Mouse (Mus musculus): Measurements from ENCODE around the gene Gcnt3. TPM values are rescaled to one million over a fixed set of nuclear protein-coding genes. Genes with fewer than 3 reads are reported as not detected.

Gene Gcnt3
- total RNA-seq, 1 experiment = 1.1 TPM

GRCm38 (mm10) chr9:70078034-70078433 is 40.1 kb upstream of the Gcnt3 start:
- no peak overlapping the region for H3K4me3 ChIP-seq (ENCODE audit: insufficient read depth in 1 of 2, low read depth in 1 of 2, low read length in 2 of 2, poor library complexity in 1 of 2, severe bottlenecking in 1 of 2)
- no peaks in the 10 kb centered on the region for H3K9me3 ChIP-seq (ENCODE audit: control insufficient read depth, insufficient read depth, low read depth, low read length)
- no peak overlapping the region for H3K9ac ChIP-seq (ENCODE audit: insufficient read depth, low read depth, low read length, poor library complexity, severe bottlenecking)
- peaks cover 8 to 24% of the 10 kb centered on the region in 2 experiments; a peak in 3 of 4 replicates for H3K4me1 ChIP-seq (ENCODE audit: control insufficient read depth in 2 of 2, insufficient read depth in 2 of 2, low read length in 2 of 2, poor library complexity in 1 of 2)
- H3K36me3 ChIP-seq (ENCODE audit: control insufficient read depth, insufficient read depth, low read length, poor library complexity, severe bottlenecking) = no peaks in the 10 kb centered on the region
- TF ChIP-seq ZC3H11A (IDR thresholded peaks at IDR 0.05; ENCODE audit: borderline replicate concordance, low read depth, low read length) (no peak), MAFK (IDR thresholded peaks at IDR 0.05; ENCODE audit: insufficient read depth, low read depth, low read length) (no peak)
- no peak for DNase-seq (ENCODE audit: low read depth, low spot score)
- no peak overlapping the region for H3K27ac ChIP-seq (ENCODE audit: insufficient read depth, low read depth, low read length, poor library complexity, severe bottlenecking)
- in situ Hi-C loops (cut with MboI; ENCODE audit: low sequenced_read_pairs in 2 of 2, unreplicated experiment in 2 of 2) = no loop called here

- peaks cover 8 to 21% of the 10 kb centered on the region in 2 experiments; a peak in 3 of 4 replicates for H3K4me1 ChIP-seq (ENCODE audit: control insufficient read depth in 2 of 2, insufficient read depth in 2 of 2, low read length in 2 of 2, poor library complexity in 1 of 2)
- H3K9me3 ChIP-seq (ENCODE audit: control insufficient read depth, insufficient read depth, low read depth, low read length) = no peaks in the 10 kb centered on the region
- no peak for TF ChIP-seq HCFC1 (IDR thresholded peaks at IDR 0.05; ENCODE audit: borderline replicate concordance, insufficient read depth, low read length)
- no peak for TF ChIP-seq ZC3H11A (IDR thresholded peaks at IDR 0.05; ENCODE audit: borderline replicate concordance, low read depth, low read length)
- TF ChIP-seq ZNF384 (IDR thresholded peaks at IDR 0.05; ENCODE audit: low read depth, low read length) = no peak
- TF ChIP-seq CHD2 (IDR thresholded peaks at IDR 0.05; ENCODE audit: low read depth, low read length) = no peak
- no peak for TF ChIP-seq MAFK (IDR thresholded peaks at IDR 0.05; ENCODE audit: insufficient read depth, low read depth, low read length)
- no peak for DNase-seq (ENCODE audit: low read depth, low spot score)
- H3K4me3 ChIP-seq (ENCODE audit: insufficient read depth in 1 of 2, low read depth in 1 of 2, low read length in 2 of 2, poor library complexity in 1 of 2, severe bottlenecking in 1 of 2) = no peak overlapping the region
- in situ Hi-C loops (cut with MboI; ENCODE audit: low sequenced_read_pairs in 2 of 2, unreplicated experiment in 2 of 2) = no loop called here
- no peak overlapping the region for H3K9ac ChIP-seq (ENCODE audit: insufficient read depth, low read depth, low read length, poor library complexity, severe bottlenecking)
- no peak overlapping the region for H3K27ac ChIP-seq (ENCODE audit: insufficient read depth, low read depth, low read length, poor library complexity, severe bottlenecking)
- no peaks in the 10 kb centered on the region for H3K36me3 ChIP-seq (ENCODE audit: control insufficient read depth, insufficient read depth, low read length, poor library complexity, severe bottlenecking)
Observed at GRCm38 (mm10) chr9:70077170-70077569, 39.3 kb upstream of the Gcnt3 start.

GRCm38 (mm10) chr9:70072387-70072786 is 34.5 kb upstream of the Gcnt3 start:
- Histone ChIP-seq H3K9me3 (ENCODE audit: control insufficient read depth, insufficient read depth, low read depth, low read length) (no peaks in the 10 kb centered on the region), H3K36me3 (ENCODE audit: control insufficient read depth, insufficient read depth, low read length, poor library complexity, severe bottlenecking) (no peaks in the 10 kb centered on the region), H3K9ac (ENCODE audit: insufficient read depth, low read depth, low read length, poor library complexity, severe bottlenecking) (no peak overlapping the region), H3K27ac (ENCODE audit: insufficient read depth, low read depth, low read length, poor library complexity, severe bottlenecking) (no peak overlapping the region), H3K4me3 (ENCODE audit: insufficient read depth in 1 of 2, low read depth in 1 of 2, low read length in 2 of 2, poor library complexity in 1 of 2, severe bottlenecking in 1 of 2) (no peak overlapping the region), H3K4me1 (ENCODE audit: control insufficient read depth in 2 of 2, insufficient read depth in 2 of 2, low read length in 2 of 2, poor library complexity in 1 of 2) (peaks cover 8 to 15% of the 10 kb centered on the region in 2 experiments; a peak in 3 of 4 replicates)
- in situ Hi-C loops (cut with MboI; ENCODE audit: low sequenced_read_pairs in 2 of 2, unreplicated experiment in 2 of 2) = no loop called here
- TF ChIP-seq HCFC1 (IDR thresholded peaks at IDR 0.05; ENCODE audit: borderline replicate concordance, insufficient read depth, low read length) = no peak
- TF ChIP-seq ZC3H11A (IDR thresholded peaks at IDR 0.05; ENCODE audit: borderline replicate concordance, low read depth, low read length) = no peak
- TF ChIP-seq ZNF384 (IDR thresholded peaks at IDR 0.05; ENCODE audit: low read depth, low read length) = no peak
- no peak for TF ChIP-seq MAFK (IDR thresholded peaks at IDR 0.05; ENCODE audit: insufficient read depth, low read depth, low read length)
- no peak for TF ChIP-seq CHD2 (IDR thresholded peaks at IDR 0.05; ENCODE audit: low read depth, low read length)
- no peak for DNase-seq (ENCODE audit: low read depth, low spot score)

- in situ Hi-C loops (cut with MboI; ENCODE audit: low sequenced_read_pairs in 2 of 2, unreplicated experiment in 2 of 2) = no loop called here
- H3K4me3 ChIP-seq (ENCODE audit: insufficient read depth in 1 of 2, low read depth in 1 of 2, low read length in 2 of 2, poor library complexity in 1 of 2, severe bottlenecking in 1 of 2) = no peak overlapping the region
- H3K4me1 ChIP-seq (ENCODE audit: control insufficient read depth in 2 of 2, insufficient read depth in 2 of 2, low read length in 2 of 2, poor library complexity in 1 of 2) = peaks cover 0 to 7% of the 10 kb centered on the region in 2 experiments; a peak in 1 of 4 replicates
- no peaks in the 10 kb centered on the region for H3K9me3 ChIP-seq (ENCODE audit: control insufficient read depth, insufficient read depth, low read depth, low read length)
- no peak overlapping the region for H3K27ac ChIP-seq (ENCODE audit: insufficient read depth, low read depth, low read length, poor library complexity, severe bottlenecking)
- H3K9ac ChIP-seq (ENCODE audit: insufficient read depth, low read depth, low read length, poor library complexity, severe bottlenecking) = no peak overlapping the region
- no peak for TF ChIP-seq ZC3H11A (IDR thresholded peaks at IDR 0.05; ENCODE audit: borderline replicate concordance, low read depth, low read length)
- no peak for TF ChIP-seq CHD2 (IDR thresholded peaks at IDR 0.05; ENCODE audit: low read depth, low read length)
- TF ChIP-seq ZNF384 (IDR thresholded peaks at IDR 0.05; ENCODE audit: low read depth, low read length) = no peak
- TF ChIP-seq HCFC1 (IDR thresholded peaks at IDR 0.05; ENCODE audit: borderline replicate concordance, insufficient read depth, low read length) = no peak
- TF ChIP-seq MAFK (IDR thresholded peaks at IDR 0.05; ENCODE audit: insufficient read depth, low read depth, low read length) = no peak
- DNase-seq (ENCODE audit: low read depth, low spot score) = no peak
- H3K36me3 ChIP-seq (ENCODE audit: control insufficient read depth, insufficient read depth, low read length, poor library complexity, severe bottlenecking) = no peaks in the 10 kb centered on the region
Observed at GRCm38 (mm10) chr9:70069961-70070435, 32.1 kb upstream of the Gcnt3 start.

GRCm38 (mm10) chr9:70067497-70067896 is 29.6 kb upstream of the Gcnt3 start:
- Histone ChIP-seq H3K27ac (ENCODE audit: insufficient read depth, low read depth, low read length, poor library complexity, severe bottlenecking) (no peak overlapping the region), H3K36me3 (ENCODE audit: control insufficient read depth, insufficient read depth, low read length, poor library complexity, severe bottlenecking) (no peaks in the 10 kb centered on the region), H3K9ac (ENCODE audit: insufficient read depth, low read depth, low read length, poor library complexity, severe bottlenecking) (no peak overlapping the region), H3K4me1 (ENCODE audit: control insufficient read depth in 2 of 2, insufficient read depth in 2 of 2, low read length in 2 of 2, poor library complexity in 1 of 2) (no peaks in the 10 kb centered on the region), H3K9me3 (ENCODE audit: control insufficient read depth, insufficient read depth, low read depth, low read length) (no peaks in the 10 kb centered on the region), H3K4me3 (ENCODE audit: insufficient read depth in 1 of 2, low read depth in 1 of 2, low read length in 2 of 2, poor library complexity in 1 of 2, severe bottlenecking in 1 of 2) (no peak overlapping the region)
- in situ Hi-C loops (cut with MboI; ENCODE audit: low sequenced_read_pairs in 2 of 2, unreplicated experiment in 2 of 2) = no loop called here
- DNase-seq (ENCODE audit: low read depth, low spot score) = no peak
- TF ChIP-seq ZNF384 (IDR thresholded peaks at IDR 0.05; ENCODE audit: low read depth, low read length) (no peak), HCFC1 (IDR thresholded peaks at IDR 0.05; ENCODE audit: borderline replicate concordance, insufficient read depth, low read length) (no peak)
